Comparison of ENCODE assay signal across 8 mouse cellular contexts in the genomic region with DNA sequence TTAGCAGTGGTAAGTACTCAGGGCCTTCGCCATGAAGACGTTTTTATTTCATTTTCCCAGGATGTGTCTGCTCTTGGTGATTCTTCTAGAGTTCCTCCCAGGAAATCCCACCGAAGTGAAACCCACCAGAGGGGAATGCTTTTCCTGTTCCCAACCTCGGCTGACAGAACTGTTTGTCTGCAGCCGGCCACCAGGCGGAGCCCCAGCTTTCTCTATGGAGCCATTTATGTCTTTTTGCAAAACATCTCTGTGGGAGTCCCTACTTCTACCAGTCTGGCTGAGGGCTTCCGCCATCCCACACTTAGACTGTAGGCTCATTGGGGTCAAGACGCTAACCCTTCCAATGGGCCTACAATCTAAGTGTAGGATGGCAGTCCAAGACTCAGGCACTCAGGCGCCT. TPM values are rescaled to one million over a fixed set of nuclear protein-coding genes. Genes with fewer than 3 reads are reported as not detected.
DNase-seq lines count a peak whose midpoint lies in the region; ATAC-seq and TF ChIP-seq lines count a peak whose summit lies in the region.

No protein-coding gene starts in this region.

- H3K9ac ChIP-seq in hindbrain, embryonic 11.5 days (ENCODE audit: low read depth, low read length), result peak overlapping the region; percentile 50
- no peak overlapping the region; the same call in 1 of the 2 replicates for H3K9ac ChIP-seq in lung, postnatal 0 days (replicated peaks; ENCODE audit: low read depth)

- peak; percentile 88 for ATAC-seq in frontal cortex, adult (ENCODE audit: low TSS enrichment)
- ATAC-seq in hindbrain, embryonic 11.5 days (ENCODE audit: low FRiP score), result peak; percentile 61
- peak; percentile 73 for ATAC-seq in lung, postnatal 0 days

- H3K36me3 ChIP-seq in hindbrain, embryonic 11.5 days (ENCODE audit: control insufficient read depth, insufficient read depth, low read length), result no peaks in the 10 kb centered on the region
- no peaks in the 10 kb centered on the region for H3K36me3 ChIP-seq in lung, postnatal 0 days (ENCODE audit: insufficient read depth, low read length)

- no peak for TF ChIP-seq EP300 in lung, postnatal 0 days (IDR thresholded peaks at IDR 0.05)

- no peaks in the 10 kb centered on the region for H3K4me1 ChIP-seq in hindbrain, embryonic 11.5 days (replicated peaks; ENCODE audit: control insufficient read depth, insufficient read depth, low read length)
- peaks cover 3% of the 10 kb centered on the region; the same call in 1 of the 2 replicates for H3K4me1 ChIP-seq in lung, postnatal 0 days (ENCODE audit: insufficient read depth, low read depth, low read length)

- TF ChIP-seq CTCF in lung, postnatal 0 days (IDR thresholded peaks at IDR 0.05), result peak; percentile 82

- H3K4me3 ChIP-seq in hindbrain, embryonic 11.5 days (ENCODE audit: low read depth, low read length), result peak overlapping the region; percentile 32
- peak overlapping the region; percentile 35 for H3K4me3 ChIP-seq in lung, postnatal 0 days (ENCODE audit: low read depth, low read length)

- peak; percentile 11 for DNase-seq in MEL-GATA-1-ER (ENCODE audit: extremely low read depth, low read depth)
- DNase-seq in c-Kit-positive CD71-negative TER-119-negative erythroid progenitor cells, embryonic 14.5 days (ENCODE audit: low read depth), result peak; percentile 32
- DNase-seq in hindbrain, embryonic 11.5 days (ENCODE audit: low spot score), result peak; percentile 89
- DNase-seq in layer of hippocampus, adult 9-11 months, result peak; percentile 71
- peak; percentile 86 for DNase-seq in lung, postnatal 0 days (ENCODE audit: low spot score)
- peak; percentile 67 for DNase-seq in right cerebral cortex, adult 18-20 months
- DNase-seq in yolk sac, embryonic 10.5 days (ENCODE audit: low spot score), result peak; percentile 72

- peak overlapping the region; percentile 56 for H3K4me2 ChIP-seq in hindbrain, embryonic 11.5 days (replicated peaks; ENCODE audit: low read depth, low read length)
- H3K4me2 ChIP-seq in lung, postnatal 0 days (replicated peaks; ENCODE audit: low read depth, low read length), result peak overlapping the region; percentile 60

- peaks cover 5% of the 10 kb centered on the region; the same call in 1 of the 2 replicates for H3K27me3 ChIP-seq in hindbrain, embryonic 11.5 days (ENCODE audit: control insufficient read depth, insufficient read depth, low read length)
- H3K27me3 ChIP-seq in lung, postnatal 0 days (replicated peaks; ENCODE audit: insufficient read depth, low read length), result no peaks in the 10 kb centered on the region

- no peak overlapping the region for H3K27ac ChIP-seq in hindbrain, embryonic 11.5 days (ENCODE audit: low read depth, low read length)
- peak overlapping the region; percentile 40; the same call in 1 of the 2 replicates for H3K27ac ChIP-seq in lung, postnatal 0 days (ENCODE audit: low read length)

- 10% methylated on average over 9 of the region's 9 CpGs for WGBS in hindbrain, embryonic 11.5 days
- WGBS in lung, postnatal 0 days, result 11% methylated on average over 9 of the region's 9 CpGs

- no peaks in the 10 kb centered on the region for H3K9me3 ChIP-seq in hindbrain, embryonic 11.5 days (ENCODE audit: control insufficient read depth, low read length)
- no peaks in the 10 kb centered on the region for H3K9me3 ChIP-seq in lung, postnatal 0 days (ENCODE audit: low read length)

RNA-seq across cellular contexts. Expression of gene Eno4, which starts 31.8 kb away (rescaled TPM):
- 0.54 and 0.99 TPM in 2 replicates for polyA plus RNA-seq in hindbrain, embryonic 11.5 days (2014; fragmentation: Nextera tagmentation; extraction: Ambion mirVana)
- 2.7 and 3.5 TPM in 2 replicates for polyA plus RNA-seq in lung, postnatal 0 days (2015; fragmentation: Nextera tagmentation; extraction: Ambion mirVana)

RNA-seq across cellular contexts. Expression of gene Hspa12a, which starts 32.1 kb away (rescaled TPM):
- 14.5 and 15.7 TPM in 2 replicates for polyA plus RNA-seq in hindbrain, embryonic 11.5 days (2014; fragmentation: Nextera tagmentation; extraction: Ambion mirVana)
- 3.3 and 3.9 TPM in 2 replicates for polyA plus RNA-seq in lung, postnatal 0 days (2015; fragmentation: Nextera tagmentation; extraction: Ambion mirVana)

Comparison
In these comparisons a context has a peak if more than half of its experiments do, and no peak if none do; other contexts are left out.
1. DNase-seq: peak in every context shown above with its lines; median percentile 89 in hindbrain, embryonic 11.5 days; 86 in lung, postnatal 0 days; 72 in yolk sac, embryonic 10.5 days; 71 in layer of hippocampus, adult 9-11 months; 67 in right cerebral cortex, adult 18-20 months; 32 in c-Kit-positive CD71-negative TER-119-negative erythroid progenitor cells, embryonic 14.5 days; 11 in MEL-GATA-1-ER.